Mouse (Mus musculus): ENCODE measurements around the gene Asap2.

The Asap2 gene

DNA sequence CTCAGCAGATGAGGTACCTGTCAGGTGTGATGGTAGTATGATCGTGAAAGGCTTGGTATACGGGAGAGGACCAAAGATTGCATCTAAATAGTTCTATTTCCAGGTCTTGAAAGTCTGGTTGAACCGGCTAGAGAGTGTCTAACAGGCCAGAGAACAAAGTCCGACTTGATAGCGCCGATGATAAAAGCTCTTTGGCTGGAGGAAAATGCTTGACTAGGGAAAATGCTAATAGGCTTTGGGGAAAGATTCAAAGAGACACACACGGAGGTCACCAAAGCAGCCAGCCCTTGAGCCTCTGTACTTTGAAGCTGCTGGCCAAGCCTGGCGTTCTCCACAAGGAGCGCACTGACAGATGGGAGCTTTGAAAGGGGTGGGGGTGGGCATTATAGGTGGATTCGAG lies 219.0 kb downstream of the Asap2 start:
- no peak for DNase-seq (ENCODE audit: low spot score)

DNA sequence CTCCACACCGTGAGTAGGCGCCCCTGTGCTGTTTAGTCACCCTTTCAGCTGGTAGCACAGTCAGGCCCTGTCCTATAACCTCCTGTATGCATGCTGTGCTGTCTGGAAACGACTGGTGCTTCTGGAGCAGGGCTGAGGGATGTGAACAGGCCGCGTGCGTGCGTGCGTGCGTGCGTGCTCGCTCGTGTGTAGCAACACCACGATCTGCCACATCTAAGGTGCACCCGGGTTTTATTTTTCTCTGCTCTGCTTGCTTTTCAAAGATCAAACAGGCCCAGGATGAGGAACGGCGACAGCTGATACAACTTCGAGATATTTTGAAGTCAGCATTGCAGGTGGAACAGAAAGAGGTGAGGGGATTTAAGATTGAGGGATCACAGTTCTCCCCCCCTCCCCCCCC lies 222.6 kb downstream of the Asap2 start:
- DNase-seq (ENCODE audit: low spot score) = no peak

DNA sequence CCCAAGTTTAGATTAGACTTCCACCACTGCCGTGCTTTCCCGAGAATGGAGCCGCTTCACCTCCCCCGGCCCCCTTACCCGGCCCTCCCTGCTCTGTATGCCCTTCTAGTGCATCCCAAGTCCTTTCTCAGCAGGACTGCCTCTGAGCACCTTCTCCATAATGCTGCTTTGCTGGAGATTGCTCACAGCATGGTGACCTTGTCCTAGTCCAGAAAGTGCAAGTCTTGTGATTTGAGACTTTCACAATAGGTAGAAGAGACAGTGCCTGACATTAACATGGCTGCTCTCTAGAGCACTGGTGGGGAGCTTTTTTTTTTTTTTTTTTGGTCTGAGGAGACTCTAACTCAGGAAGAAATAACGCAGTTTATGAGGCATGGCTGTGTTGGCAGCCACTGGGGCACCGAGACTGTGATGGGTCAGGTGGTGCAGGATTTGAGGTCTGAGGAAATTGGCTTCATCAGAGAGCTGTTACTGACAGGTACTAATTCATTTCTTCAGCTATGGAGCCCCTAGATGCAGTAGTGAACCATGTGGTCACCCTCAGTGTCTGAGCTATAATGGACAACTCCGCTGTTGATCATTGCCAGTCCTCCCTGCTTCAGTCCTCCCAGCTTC lies 224.4 kb downstream of the Asap2 start:
- no peak for DNase-seq (ENCODE audit: low spot score)

DNA sequence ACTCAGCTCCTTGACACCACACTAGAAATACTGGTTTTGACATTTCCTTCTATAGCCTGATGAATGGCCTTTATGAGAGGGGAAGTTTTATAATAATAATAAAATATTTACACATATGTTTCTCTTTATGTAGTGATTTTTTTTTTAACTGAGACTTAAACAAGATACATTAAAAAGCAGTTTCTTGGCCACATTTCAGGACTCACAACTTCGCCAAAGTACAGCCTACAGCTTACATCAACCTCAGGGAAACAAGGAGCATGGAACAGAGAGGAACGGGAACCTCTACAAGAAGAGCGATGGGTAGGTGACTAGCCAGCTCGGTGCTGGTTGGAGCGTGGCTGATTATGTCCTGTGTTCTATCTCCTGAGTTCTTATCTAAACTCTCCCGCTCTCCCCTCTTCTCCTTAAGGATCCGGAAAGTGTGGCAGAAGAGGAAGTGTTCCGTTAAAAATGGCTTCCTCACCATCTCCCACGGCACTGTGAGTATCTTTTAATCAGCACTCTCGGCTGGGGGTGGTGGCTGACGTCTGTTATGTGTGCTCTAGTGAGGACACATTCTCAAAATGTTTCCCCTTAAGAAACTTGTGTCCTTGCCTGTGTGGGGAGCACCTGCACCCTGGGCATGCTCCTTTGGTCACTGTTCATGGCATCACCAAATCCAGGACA lies 227.7 kb downstream of the Asap2 start:
- no peak for DNase-seq (ENCODE audit: low spot score)

DNA sequence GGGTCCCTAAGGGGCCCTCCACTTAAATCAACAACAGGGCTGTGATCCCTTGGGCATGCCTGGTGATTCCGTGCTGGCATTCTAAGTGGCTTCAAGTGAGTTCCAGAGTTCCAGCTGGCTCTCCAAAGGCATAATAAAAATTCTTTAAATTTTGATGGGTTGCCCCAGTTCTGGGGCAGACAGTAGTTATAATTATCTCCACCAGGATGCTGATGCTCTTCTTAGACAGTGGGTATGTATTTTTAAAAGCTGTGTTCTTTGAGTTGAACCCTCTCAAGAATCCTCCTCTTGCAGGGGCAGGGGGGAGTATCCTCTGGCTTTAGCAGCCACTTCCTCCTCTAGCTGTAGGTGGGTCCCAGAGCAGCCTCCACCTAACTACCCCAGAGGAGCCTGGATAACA lies 230.3 kb downstream of the Asap2 start:
- DNase-seq (ENCODE audit: low spot score) = no peak

DNA sequence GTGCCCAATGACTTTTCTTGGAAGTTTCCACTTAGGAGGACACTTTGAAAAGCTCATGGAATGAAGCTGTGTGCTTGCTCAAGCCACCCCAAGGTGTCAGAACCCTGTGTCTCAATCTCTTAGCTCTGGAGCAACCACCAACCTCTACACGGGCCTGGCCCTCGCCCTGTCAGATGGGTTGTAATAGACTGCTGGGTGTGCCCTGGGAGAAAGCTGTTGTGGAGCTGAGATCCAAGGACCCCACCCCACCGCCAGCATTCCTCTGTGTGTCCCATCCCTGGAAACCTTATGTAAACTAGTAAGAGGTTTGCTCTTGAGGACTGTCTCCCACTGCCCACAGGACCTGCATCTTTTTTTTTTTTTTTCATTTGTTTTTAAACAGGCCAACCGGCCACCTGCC lies 233.7 kb downstream of the Asap2 start:
- no peak for DNase-seq (ENCODE audit: low spot score)

DNA sequence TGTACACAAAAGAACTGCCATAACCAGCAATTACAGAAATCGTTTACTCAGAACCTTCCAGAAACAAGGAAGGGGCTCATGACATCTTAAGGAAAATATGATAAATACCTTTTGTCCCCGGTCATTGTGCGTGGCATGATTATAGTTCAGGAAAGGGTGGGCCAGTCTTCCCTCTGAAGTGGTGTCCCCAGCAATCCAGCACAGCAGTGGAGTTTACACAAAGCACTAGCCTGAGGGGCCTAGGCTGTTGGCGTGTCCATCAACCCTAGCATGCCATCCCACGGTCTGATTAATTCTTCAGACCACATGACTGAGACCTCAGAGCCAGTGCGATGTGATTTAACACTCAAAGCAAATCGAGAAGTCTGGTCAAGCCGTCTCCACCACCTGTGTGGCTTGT lies 235.1 kb downstream of the Asap2 start:
- DNase-seq (ENCODE audit: low spot score) = no peak

DNA sequence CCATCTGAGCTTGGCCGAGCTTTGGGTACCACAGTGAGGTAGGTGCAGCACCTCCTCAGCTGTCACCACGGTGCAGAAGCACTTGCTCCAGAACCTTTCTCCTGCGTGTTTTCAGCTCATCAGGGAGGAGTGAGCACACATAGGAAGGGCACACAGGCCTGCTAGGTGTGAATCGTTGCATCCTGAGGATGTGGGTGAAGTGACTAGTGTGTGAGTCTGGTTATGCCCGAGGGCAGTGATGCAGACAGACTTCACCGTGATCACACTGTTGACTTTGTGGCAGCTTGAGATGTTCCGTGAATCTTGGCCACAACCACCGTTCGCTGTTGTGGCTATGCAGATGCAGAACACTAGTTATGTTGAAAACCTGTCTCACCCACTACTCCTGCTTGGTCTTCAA lies 236.1 kb downstream of the Asap2 start:
- DNase-seq (ENCODE audit: low spot score) = no peak

DNA sequence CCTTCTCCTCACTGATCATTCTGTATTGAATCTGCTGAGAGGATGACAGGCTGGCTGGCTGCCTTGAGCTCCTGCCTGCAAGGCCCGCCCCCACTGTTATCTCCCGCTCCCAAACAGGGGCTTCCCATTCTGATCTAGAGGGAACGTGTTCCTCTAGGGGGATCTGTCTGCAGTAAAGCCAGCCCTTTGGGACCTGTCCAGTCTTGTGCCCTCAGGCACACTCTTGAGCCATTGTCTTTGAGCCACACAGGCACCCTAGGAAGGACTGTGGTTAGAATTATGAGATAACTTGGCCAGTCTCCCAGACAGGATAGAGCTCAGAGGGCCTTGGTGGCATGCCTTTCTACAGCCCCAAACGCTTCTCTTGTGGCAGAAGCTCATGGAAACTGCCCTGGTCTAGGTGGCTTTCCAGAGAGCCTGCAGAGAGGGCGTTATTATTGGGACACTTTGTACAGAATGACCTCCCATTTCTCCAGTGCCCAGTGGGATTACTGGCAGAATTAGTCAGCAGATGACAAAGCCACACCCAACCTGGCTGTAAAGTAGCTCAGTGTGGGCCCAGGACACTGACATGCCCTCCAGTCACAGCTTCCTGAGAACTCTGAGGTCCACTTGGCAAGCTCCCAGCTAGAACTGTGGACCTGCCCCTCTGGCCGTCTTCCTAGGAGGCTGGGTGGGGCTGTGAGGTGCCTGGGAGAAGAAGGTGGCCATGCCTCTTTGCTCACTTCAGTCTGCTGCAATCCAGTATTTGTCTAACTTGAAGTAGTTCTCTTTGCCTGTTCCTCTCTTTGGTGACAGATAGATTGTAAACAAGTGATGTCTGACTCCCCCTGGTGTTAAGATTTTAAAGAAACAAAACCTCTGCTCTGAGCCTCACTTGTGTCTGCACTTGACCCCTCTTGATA lies 237.1 kb downstream of the Asap2 start:
- peak; percentile 17 for DNase-seq (ENCODE audit: low spot score)

DNA sequence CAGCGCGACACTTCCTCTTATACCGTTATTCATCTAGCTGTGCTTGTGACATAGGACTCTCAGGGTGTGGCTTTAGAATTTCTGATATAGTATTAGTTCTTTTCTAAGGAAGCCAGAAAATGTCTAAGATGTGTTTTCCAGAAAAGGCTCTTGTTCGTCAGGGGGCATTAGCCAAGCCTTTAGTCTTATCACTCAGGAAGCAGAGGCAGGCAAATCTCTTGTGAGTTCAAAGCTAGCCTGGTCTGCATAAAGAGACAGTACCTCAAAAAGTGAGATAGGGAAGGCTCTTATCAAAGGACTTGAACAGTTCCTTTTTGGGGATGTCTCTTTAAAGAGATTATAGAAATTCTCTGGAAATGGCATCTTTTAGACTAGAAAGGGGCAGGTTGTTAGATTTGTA lies 238.4 kb downstream of the Asap2 start:
- DNase-seq (ENCODE audit: low spot score) = peak; percentile 22

DNA sequence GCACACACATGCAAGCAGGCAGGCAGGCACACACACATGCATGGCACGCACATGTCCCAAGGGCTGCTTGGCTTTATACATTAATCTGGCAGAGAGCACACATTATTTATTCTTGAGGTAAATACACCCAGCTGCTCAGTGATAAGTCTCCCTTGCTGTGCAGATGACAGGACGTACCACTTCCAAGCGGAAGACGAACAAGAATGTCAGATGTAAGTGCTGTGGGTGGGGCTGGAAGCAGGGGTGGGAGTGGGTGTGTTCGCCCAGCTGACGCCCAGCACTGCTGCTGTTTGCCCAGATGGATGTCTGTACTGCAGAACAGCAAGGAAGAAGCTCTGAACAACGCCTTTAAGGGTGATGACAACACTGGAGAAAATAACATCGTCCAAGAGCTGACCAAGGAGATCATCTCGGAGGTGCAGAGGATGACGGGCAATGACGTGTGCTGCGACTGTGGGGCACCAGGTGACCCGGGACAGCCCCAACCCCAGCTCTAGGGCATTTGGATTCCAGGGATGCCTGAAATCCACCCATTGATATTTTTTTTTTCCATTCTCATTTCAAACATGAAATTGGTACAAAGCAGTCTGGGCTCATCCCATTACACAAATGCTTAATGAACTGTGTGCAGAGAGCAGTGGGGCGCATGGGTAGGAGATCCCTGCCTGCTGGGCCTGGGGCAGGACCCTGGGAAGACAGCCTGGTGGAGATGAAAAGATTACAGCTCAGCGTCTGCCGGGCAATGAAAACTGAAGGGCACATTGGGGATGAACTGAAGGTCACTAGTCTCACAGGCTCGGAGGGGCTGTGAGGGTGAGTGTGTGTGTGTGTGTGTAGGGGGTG lies 239.0 kb downstream of the Asap2 start:
- peak; percentile 36 for DNase-seq (ENCODE audit: low spot score)

DNA sequence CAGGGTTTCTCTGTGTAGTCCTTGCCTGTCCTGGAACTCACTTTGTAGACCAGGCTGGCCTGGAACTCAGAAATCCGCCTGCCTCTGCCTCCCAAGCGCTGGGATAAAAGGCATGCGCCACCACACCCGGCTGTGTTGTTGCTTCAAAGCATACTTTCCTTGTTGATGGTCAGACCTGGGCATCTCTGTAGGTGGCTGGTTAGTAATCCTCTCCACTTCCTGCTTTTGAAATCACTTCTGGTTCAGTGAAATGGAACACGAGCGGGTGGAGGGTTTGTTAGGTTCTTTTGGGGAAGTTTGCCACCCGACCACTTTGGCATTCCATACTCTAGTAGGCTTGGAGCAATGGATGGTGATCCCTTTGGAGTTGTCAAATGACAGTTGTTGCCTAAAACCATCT lies 243.5 kb downstream of the Asap2 start:
- no peak for DNase-seq (ENCODE audit: low spot score)

DNA sequence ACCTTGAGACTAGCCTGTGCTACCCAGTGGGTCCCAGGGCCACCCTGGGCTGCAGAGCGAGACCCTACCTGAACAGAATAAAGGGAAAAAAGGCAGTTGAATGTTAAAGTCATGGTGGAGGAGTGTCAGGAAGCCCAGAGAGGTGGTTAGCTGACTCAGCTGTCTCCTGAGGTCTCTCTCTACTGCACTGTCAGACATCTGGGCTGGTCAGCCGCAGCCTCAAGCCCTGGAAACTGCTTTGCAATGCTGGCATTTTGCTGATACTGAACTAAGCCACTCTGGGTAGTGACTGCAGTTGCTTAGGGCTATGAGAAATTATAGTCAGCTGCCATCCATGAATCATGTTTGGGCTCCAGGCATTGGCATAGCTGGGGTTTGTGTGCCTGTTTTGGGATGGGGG lies 244.3 kb downstream of the Asap2 start:
- no peak for DNase-seq (ENCODE audit: low spot score)

DNA sequence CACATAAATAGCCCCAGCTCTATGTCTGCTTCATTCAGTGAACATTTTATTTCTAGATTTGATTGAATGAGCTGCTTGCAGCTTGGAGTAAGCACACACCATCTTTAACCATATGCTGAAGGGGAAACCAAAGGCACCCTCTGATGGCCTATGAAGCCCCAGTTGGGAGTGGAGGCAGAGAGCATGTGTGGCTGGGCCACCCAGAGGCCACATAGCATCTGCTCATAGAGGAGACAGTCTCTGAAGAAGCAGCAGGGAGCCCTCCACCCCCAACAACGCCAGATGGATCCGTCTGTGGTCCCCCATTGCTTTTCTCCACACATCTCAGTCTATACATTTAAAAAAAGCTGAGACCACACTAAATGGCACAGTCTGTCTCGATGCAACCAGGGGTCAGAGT lies 251.7 kb downstream of the Asap2 start:
- DNase-seq (ENCODE audit: low spot score) = no peak

DNA sequence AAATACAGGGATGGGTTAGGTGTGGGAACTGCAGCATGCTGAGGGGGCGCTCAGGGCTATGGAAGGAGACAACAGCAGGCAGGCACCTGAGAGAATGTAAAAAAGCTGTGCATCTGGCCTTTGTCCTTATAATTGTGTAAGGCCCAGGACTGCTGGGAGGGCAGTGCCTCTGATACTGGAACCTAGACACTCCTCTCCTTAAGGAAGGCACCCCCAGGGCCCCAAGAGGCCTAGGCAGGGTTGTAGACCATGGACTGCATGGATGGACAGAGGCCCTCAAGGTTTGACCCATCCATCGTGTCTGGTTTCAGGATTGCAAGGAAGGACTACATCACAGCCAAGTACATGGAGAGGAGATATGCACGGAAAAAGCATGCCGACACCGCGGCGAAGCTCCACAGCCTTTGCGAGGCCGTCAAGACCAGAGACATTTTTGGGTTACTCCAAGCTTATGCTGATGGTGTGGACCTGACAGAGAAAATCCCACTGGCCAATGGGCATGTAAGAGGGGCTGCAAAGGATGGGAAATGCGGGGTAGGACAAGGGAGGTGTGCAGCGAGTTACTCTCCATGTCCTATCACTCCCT lies 254.2 kb downstream of the Asap2 start:
- DNase-seq (ENCODE audit: low spot score) = no peak

DNA sequence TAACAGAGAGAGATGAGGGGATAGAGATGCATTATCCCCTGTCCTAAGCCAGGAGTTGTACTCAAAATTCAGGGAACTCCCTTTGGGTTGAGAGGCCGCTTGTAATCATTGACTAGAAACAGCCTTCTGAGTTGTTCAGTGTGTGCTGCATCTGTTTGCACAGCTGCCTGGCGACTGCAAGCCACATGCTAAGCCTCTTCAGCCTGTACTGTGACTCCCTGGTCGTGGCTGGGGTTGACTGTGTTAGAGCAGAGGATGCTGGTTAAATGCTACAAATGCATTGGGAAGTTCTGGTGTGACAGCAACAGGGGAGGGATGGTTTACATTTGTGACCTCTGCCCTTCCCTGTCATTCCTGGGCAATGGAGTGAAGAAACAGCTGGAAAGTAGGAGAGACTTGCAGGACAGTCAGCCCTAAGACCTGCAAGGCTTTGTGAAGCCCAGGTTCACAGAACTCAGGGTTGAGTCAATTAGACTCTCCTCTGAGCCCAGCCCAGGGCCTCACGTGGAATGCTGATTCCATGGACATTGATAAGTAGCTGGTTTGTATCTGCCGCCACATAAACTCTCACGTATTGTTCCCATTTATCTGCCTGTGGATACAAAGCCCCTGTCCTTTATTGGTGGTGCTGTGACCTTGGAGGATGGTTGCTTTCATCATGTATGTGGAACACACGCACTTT lies 257.6 kb downstream of the Asap2 start:
- DNase-seq (ENCODE audit: low spot score) = no peak

DNA sequence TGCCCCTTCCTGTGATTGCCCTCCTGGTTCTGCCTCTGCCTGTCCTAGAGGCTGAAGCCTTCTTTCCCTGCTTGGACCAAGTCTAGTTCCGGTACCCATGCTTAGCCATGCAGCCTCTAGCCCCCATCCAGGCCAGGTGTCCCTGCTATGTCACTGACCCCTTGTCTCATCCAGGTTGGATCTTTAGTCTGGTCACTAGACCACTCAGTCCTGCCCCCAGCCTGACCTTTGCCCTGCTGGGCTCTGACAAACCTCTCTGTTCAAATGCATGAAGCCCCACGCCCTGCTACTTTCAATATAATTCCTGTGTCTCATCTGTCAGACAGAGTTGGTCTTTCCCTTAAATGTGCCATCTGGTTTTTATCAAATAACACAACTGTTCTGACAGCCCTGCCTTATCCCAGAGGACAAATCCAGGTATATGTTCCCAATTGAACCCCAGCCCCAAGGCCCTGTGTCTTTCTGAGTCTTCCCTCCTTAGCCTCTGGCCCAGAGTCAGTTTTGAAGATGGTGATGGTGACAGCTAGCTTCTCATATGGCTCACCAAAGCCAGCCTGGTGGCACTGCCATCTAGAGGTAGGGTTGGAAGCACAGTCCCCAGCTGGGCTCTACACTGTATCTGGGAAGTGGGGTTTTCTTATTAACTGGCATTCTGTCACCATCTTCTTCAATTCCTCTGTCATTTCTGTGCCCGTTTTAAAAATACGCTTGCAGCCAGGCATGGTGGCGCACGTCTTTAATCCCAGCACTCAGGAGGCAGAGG lies 270.4 kb downstream of the Asap2 start:
- no peak for DNase-seq (ENCODE audit: low spot score)

DNA sequence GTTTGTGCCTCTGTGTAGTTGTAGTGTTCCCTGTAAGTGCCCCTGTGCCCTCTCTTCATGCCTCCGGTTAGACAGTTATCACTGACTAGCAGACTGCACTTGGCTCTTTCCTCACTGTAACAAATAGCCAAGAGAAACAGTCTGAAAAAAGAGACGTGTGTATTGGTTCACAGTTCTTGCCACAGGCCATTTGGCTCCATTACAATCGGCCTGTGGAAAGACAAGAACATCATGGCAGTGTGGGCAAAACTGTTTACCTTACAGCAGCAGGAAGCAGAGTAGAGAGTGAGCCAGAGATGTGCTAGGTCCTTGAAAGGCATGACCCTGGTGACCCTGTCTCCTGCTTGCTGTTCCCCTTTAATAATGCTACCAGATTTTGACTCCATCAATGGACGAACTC lies 271.3 kb downstream of the Asap2 start:
- no peak for DNase-seq (ENCODE audit: low spot score)

DNA sequence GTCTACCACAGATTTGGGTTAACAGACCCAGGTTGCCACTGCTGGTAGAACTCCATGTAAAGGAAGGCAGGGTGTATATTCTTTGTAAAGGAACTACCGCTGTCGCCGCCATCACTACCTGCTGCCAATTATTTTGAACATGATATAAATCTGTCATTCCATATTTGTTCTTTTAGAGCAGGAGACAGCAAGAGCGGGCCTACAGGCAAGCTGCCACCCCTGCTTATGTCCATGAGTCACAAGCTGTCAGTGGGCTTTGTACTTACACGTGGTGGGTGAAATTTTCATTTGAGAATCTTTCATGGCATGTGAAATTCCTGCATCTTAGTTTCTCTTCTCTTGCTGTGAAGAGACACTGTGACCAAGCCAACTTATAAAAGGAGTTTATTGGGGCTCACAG lies 273.0 kb downstream of the Asap2 start:
- no peak for DNase-seq (ENCODE audit: low spot score)

DNA sequence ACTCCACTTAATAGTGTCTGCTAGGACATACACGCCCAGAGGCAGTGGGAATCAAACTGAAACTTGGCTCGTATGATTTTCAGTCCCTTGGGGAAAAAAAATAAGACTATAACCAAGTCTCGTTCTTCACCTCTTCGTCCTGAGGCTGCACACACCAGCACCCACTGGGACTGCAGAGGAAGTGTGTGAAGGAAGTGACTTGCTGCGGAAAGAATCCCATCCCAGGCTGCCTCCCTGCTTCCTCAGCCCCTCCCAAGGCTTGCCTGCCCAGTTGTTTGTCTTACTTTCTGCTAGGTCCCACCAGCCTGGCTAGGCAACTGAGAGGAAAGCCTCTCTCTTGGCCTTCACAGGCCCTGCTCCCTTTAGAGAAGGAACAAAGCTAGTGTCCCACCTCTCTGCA lies 274.0 kb downstream of the Asap2 start:
- DNase-seq (ENCODE audit: low spot score) = no peak

DNA sequence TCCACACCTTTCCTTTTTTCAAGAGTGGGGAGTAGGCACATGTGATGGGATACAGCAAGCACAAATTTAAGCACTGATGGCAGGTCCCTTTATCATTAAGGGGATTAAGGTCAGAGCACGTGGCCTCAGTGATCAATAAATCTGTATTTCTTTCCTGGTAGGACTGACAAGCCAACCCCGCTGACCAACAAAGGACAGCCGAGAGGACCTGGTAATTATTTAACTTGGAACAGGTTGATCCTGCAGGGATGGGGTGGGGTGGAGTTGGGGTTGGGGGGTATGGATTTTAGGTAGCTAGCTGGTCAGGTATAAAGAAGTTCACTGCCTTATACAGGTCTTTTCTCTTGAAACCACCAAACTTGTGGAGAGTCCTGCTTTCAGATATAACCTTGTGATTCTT lies 274.7 kb downstream of the Asap2 start:
- no peak for DNase-seq (ENCODE audit: low spot score)
